Mouse (Mus musculus): ENCODE results near the gene Hnf4a.

GRCm38 (mm10) chr2:163615906-163616651 lies 109.5 kb downstream of the Hnf4a start:
- TF ChIP-seq CTCF (IDR thresholded peaks at IDR 0.05; ENCODE audit: low read depth, low read length) (no peak), POLR2A (IDR thresholded peaks at IDR 0.05; ENCODE audit: insufficient read depth, low read length) (no peak)

Measured in ES-Bruce4 (cell line).